Mouse (Mus musculus): ENCODE results near the gene Trio. TPM values are rescaled to one million over a fixed set of nuclear protein-coding genes. Genes with fewer than 3 reads are reported as not detected.

The Trio gene
- polyA plus RNA-seq, 1 experiment from 2014 or later: 28.8 TPM

DNA sequence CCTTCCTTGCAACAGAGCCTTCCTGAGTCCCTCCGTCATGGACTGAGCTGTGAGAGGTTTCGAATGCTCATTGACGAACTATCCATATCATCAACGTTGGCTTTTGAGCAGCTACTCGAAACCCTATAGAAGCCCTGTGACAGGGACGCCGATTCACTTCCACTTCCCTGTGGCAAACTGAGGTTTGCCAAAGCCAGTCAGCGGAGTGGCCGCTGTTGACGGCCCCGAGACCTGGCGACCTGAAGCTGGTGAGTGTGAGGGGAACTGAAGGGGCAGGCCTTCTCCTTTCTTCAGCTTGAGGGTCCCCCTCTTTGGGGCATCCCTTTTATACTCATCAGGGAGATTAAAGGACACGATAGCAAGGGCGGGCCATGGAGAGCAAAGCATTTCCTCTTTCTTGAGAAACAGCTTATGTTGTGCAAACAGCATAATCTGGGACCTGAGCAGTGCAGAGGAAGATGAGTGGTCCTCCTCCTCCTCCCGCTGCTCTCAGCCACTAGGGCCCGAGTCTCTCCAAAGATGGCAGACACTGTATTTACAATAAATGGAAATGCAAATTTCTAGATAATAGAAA, 151.8 kb downstream of the Trio start:
- Histone ChIP-seq H3K4me3 (no peak overlapping the region), H3K4me1 (peaks cover 8% of the 10 kb centered on the region), H3K36me3 (replicated peaks) (peaks cover 90% of the 10 kb centered on the region), H3K27ac (replicated peaks) (no peak overlapping the region), H3K9me3 (no peaks in the 10 kb centered on the region), H3K27me3 (replicated peaks; ENCODE audit: low read depth, poor library complexity, severe bottlenecking) (no peaks in the 10 kb centered on the region)
- DNase-seq (ENCODE audit: low spot score): no peak
- 92% methylated on average over 16 of the region's 16 CpGs for WGBS

DNA sequence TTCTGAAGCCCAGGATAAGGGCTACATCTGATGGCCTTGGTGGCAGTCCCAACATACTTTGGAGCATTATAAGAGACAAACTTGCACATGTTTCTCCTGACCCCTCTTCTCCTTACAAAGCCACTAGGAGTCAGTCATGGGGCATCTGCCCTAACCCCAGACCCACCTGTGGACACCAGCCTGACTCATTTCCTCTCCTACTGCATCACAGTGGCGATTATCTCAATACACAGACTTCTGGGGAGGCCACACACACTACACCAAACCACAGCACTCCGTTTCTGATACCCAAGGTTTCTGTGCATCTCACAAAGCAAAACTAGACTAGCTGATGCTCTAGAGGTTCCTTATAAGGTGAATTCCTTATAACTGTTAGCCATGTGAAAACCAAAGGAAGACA, 153.4 kb downstream of the Trio start:
- no peak for DNase-seq (ENCODE audit: low spot score)
- 87% methylated on average over 2 of the region's 2 CpGs for WGBS
- no peak overlapping the region for H3K4me3 ChIP-seq
- no peaks in the 10 kb centered on the region for H3K4me1 ChIP-seq
- H3K36me3 ChIP-seq (replicated peaks): peaks cover 88% of the 10 kb centered on the region
- H3K9me3 ChIP-seq: no peaks in the 10 kb centered on the region
- H3K27me3 ChIP-seq (replicated peaks; ENCODE audit: low read depth, poor library complexity, severe bottlenecking): no peaks in the 10 kb centered on the region
- H3K27ac ChIP-seq (replicated peaks): no peak overlapping the region

DNA sequence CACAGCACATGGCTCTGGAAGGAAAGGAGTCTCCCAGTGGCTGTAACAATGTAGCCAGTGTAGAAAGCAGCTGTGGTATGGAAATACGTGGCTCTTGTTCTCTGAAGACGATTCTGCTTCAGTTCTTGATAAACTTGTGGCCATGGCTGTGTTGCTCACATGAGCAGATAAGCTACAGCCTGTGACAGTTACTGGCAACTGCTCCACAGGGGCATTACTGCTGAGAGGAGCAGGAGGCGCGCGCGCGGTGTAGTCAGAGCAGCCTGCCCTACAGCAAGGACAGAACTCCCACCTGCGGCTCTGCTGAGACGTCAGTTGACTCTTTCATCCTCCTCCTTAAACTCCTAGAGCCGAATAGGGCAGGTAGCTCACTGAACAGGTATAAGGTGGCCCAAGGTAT, 153.9 kb downstream of the Trio start:
- no peak for DNase-seq (ENCODE audit: low spot score)
- no peaks in the 10 kb centered on the region for H3K27me3 ChIP-seq (replicated peaks; ENCODE audit: low read depth, poor library complexity, severe bottlenecking)
- no peaks in the 10 kb centered on the region for H3K4me1 ChIP-seq
- no peak overlapping the region for H3K4me3 ChIP-seq
- peaks cover 84% of the 10 kb centered on the region for H3K36me3 ChIP-seq (replicated peaks)
- H3K27ac ChIP-seq (replicated peaks): no peak overlapping the region
- H3K9me3 ChIP-seq: no peaks in the 10 kb centered on the region
- 92% methylated on average over 10 of the region's 10 CpGs for WGBS

DNA sequence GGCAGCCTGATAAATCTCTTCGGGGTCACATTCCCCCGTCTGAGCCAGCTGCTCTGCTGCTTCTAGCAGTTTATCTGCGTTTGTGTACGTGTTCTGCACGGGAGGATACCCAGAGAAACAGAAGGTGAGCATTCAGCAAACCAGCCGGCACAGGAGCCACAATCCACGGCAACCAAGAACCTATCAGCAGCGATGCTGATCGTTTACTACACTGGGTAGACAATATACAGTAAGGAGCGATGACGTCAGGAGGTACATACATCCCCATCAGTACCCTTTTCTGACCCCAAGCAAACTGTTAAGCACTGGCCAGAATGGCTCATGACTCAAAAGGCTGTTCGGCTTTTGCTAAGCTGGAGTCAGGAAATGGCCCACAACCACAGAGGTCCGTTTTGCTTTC, 154.4 kb downstream of the Trio start:
- 91% methylated on average over 13 of the region's 13 CpGs for WGBS
- 0 out of 2 replicates have a peak, but pooled peaks cover 3% of the 10 kb centered on the region for H3K4me1 ChIP-seq
- peaks cover 80% of the 10 kb centered on the region for H3K36me3 ChIP-seq (replicated peaks)
- no peak overlapping the region for H3K4me3 ChIP-seq
- H3K9me3 ChIP-seq: no peaks in the 10 kb centered on the region
- no peak overlapping the region for H3K27ac ChIP-seq (replicated peaks)
- no peaks in the 10 kb centered on the region for H3K27me3 ChIP-seq (replicated peaks; ENCODE audit: low read depth, poor library complexity, severe bottlenecking)
- DNase-seq (ENCODE audit: low spot score): no peak

DNA sequence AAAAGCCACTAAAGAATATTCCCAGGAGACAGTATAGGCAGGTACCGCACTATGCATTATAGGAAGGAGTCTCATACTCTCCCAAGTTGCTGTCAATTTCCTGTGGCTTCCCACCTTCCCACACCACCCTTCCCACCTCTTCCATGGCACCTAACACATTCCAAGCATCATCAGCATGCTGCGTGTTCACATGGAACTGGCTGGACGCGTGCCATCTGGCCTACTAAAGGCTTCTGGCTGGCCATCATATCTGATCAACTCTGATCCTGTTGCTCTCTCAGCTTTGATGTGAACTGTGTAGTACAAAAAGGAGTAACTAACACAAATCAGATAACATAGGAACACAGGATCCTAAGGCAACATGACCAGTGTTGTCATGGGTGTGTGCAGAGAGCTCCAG, 156.6 kb downstream of the Trio start:
- no peak overlapping the region for H3K4me3 ChIP-seq
- H3K36me3 ChIP-seq (replicated peaks): peaks cover 82% of the 10 kb centered on the region
- H3K9me3 ChIP-seq: no peaks in the 10 kb centered on the region
- DNase-seq (ENCODE audit: low spot score): no peak
- no peak overlapping the region for H3K27ac ChIP-seq (replicated peaks)
- H3K27me3 ChIP-seq (replicated peaks; ENCODE audit: low read depth, poor library complexity, severe bottlenecking): no peaks in the 10 kb centered on the region
- 0 out of 2 replicates have a peak, but pooled peaks cover 5% of the 10 kb centered on the region for H3K4me1 ChIP-seq
- 94% methylated on average over 4 of the region's 4 CpGs for WGBS

DNA sequence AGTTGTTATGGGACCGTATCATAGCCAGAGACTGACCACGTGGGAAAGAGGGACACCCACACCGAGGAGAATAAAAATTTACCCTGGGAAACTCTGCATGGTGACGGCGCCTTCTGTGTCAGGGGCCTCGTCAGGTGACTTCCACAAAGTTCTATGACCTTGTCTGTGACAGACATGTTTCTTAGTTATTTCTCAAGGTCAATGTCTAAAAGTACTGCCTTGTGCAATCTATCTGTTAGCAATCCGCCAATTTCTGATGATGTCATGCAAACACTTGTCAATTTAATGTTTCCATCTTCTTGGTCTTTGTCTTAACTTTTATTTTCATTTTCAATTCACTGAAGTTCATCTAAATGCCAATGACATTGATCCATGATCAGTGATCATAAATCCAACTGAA, 157.8 kb downstream of the Trio start:
- peaks cover 77% of the 10 kb centered on the region for H3K36me3 ChIP-seq (replicated peaks)

DNA sequence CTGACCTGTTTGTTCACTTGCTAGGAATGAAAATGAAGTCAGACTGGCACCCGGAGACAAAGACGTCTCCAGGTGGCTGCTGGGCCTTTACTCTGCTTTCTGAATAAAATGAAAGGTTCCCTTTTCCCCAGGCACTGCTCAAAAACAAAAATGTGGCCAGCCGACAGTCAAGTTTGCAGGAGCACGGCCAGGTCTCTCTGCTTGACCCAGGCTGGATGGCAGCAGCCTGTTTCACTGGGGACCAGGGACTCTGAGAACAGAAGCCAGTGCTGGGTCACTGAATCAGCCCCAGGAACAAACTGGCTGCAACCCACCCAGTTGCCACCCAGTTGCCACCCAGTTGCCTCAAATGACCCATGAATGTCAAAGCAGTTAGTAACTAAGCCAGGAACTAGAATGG, 159.2 kb downstream of the Trio start:
- H3K9me3 ChIP-seq: no peaks in the 10 kb centered on the region
- DNase-seq (ENCODE audit: low spot score): no peak
- H3K27ac ChIP-seq (replicated peaks): no peak overlapping the region
- H3K27me3 ChIP-seq (replicated peaks; ENCODE audit: low read depth, poor library complexity, severe bottlenecking): no peaks in the 10 kb centered on the region
- WGBS: 85% methylated on average over 4 of the region's 4 CpGs
- 0 out of 2 replicates have a peak, but pooled peaks cover 5% of the 10 kb centered on the region for H3K4me1 ChIP-seq
- peaks cover 72% of the 10 kb centered on the region for H3K36me3 ChIP-seq (replicated peaks)
- no peak overlapping the region for H3K4me3 ChIP-seq

More for the DNA sequence above, 157.8 kb downstream of the Trio start:
- Histone ChIP-seq H3K4me3 (no peak overlapping the region), H3K27me3 (replicated peaks; ENCODE audit: low read depth, poor library complexity, severe bottlenecking) (no peaks in the 10 kb centered on the region), H3K27ac (replicated peaks) (no peak overlapping the region), H3K9me3 (no peaks in the 10 kb centered on the region), H3K4me1 (0 out of 2 replicates have a peak, but pooled peaks cover 5% of the 10 kb centered on the region)
- DNase-seq (ENCODE audit: low spot score): no peak
- 94% methylated on average over 7 of the region's 7 CpGs for WGBS

DNA sequence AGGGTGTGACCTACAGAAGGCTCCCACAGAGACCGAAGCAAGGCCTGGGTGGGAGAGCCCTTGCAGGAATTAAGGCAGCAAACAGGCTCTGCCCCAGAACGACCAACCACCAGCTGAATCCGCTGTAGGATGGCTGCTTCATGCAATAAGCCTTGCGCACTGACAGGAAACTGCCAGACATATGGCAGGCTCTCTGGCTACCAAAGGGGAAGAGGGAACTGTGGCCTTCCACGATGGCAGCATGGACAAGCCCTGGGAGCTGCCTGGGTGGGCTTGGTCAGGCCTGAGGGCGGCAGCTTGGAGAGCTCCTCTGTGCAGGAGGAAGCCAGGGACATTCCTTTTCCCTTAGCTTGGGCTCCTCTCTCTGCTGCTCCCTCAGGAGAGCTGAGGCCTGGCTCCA, 159.6 kb downstream of the Trio start:
- Histone ChIP-seq H3K4me1 (0 out of 2 replicates have a peak, but pooled peaks cover 5% of the 10 kb centered on the region), H3K4me3 (no peak overlapping the region), H3K36me3 (replicated peaks) (peaks cover 72% of the 10 kb centered on the region), H3K9me3 (no peaks in the 10 kb centered on the region), H3K27me3 (replicated peaks; ENCODE audit: low read depth, poor library complexity, severe bottlenecking) (no peaks in the 10 kb centered on the region), H3K27ac (replicated peaks) (no peak overlapping the region)
- WGBS: 81% methylated on average over 6 of the region's 6 CpGs
- DNase-seq (ENCODE audit: low spot score): no peak

DNA sequence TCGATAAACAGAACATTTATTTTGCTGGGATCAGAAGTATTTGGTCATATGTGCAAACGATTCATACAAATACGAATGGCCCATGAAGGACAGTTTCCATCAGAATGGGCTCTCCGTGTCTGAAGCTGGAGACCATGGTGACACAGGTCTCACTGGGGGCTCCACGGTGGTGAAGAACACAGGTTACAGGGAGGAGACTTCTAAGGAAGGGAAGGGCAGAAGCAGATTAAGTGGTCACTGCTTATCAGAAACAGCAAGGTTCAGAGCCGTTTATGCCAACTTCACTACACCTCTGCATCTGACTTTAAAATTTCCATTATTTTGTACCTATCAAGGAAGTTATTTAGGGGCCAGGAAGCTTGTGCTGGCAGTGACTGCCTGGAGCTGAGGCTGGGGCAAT, 161.3 kb downstream of the Trio start:
- no peaks in the 10 kb centered on the region for H3K27me3 ChIP-seq (replicated peaks; ENCODE audit: low read depth, poor library complexity, severe bottlenecking)
- H3K36me3 ChIP-seq (replicated peaks): peaks cover 69% of the 10 kb centered on the region
- 94% methylated on average over 6 of the region's 6 CpGs for WGBS
- 0 out of 2 replicates have a peak, but pooled peaks cover 5% of the 10 kb centered on the region for H3K4me1 ChIP-seq
- H3K27ac ChIP-seq (replicated peaks): no peak overlapping the region
- DNase-seq (ENCODE audit: low spot score): no peak
- no peak overlapping the region for H3K4me3 ChIP-seq
- no peaks in the 10 kb centered on the region for H3K9me3 ChIP-seq

DNA sequence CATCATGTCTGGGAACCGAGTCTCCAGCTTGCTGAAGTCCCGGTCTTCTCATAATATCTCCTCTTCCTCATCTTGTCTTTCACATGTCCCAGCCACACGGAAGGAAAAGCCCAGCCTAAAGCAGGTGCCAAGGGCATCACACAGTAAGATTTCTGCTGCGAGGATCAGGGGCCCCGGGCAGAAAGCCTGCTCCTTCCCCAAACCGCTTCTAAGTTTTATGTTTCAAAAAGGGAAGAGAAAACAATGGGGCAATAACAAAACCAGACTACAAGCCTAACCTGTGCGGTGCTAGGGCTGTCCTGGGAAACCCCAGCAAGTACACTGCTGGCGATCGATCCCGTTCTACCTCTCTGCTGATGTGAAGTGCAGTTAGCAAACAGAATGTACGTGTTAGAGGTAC, 162.7 kb downstream of the Trio start:
- WGBS: 87% methylated on average over 11 of the region's 11 CpGs
- no peak overlapping the region for H3K27ac ChIP-seq (replicated peaks)
- H3K4me3 ChIP-seq: no peak overlapping the region
- no peaks in the 10 kb centered on the region for H3K9me3 ChIP-seq
- no peaks in the 10 kb centered on the region for H3K27me3 ChIP-seq (replicated peaks; ENCODE audit: low read depth, poor library complexity, severe bottlenecking)
- 0 out of 2 replicates have a peak, but pooled peaks cover 9% of the 10 kb centered on the region for H3K4me1 ChIP-seq
- DNase-seq (ENCODE audit: low spot score): no peak
- H3K36me3 ChIP-seq (replicated peaks): peaks cover 55% of the 10 kb centered on the region

DNA sequence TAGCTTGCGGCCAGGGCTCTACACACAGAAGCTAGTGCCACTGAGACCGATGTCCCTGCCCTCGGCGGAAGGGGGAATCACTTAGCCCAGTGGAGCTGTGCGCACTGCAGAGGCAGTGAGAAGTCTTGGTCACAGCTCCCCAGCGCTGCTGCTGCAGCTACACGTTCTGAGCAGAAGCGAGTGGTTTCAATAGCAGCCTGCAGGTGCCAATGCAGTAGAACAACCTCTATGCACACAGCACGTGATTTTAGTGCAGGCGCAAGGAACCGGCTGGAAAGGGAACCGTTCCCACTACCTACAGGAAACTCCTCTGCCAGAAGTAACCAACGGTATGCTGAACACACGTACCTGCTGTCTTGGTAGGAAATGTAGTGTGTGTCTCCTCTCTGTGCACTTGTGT, 165.2 kb downstream of the Trio start:
- Histone ChIP-seq H3K4me3 (no peak overlapping the region), H3K4me1 (peaks cover 11% of the 10 kb centered on the region), H3K27ac (replicated peaks) (no peak overlapping the region), H3K9me3 (no peaks in the 10 kb centered on the region), H3K36me3 (replicated peaks) (peaks cover 51% of the 10 kb centered on the region), H3K27me3 (replicated peaks; ENCODE audit: low read depth, poor library complexity, severe bottlenecking) (no peaks in the 10 kb centered on the region)
- WGBS: 93% methylated on average over 14 of the region's 14 CpGs
- DNase-seq (ENCODE audit: low spot score): no peak

DNA sequence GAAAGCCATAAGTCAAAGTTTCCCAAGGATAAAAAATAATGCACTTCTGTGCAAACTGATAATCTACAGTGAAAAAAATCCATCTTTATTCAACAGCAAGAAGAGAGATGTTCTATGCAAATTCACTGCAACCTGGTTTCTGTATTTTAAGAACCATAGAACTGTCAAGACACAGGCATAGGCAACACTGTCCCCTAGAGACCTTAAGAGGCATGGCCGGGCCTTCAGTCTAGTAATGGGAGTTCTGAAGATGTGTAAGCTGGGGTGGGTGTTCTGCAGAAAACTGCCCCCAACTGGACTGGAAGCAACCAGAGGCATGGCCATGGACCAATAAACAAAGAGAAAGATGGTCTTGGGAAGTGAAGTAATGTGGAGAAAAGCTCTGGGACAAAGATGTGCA, 166.1 kb downstream of the Trio start:
- Histone ChIP-seq H3K27me3 (replicated peaks; ENCODE audit: low read depth, poor library complexity, severe bottlenecking) (no peaks in the 10 kb centered on the region), H3K4me1 (peaks cover 14% of the 10 kb centered on the region), H3K36me3 (replicated peaks) (peaks cover 51% of the 10 kb centered on the region), H3K9me3 (no peaks in the 10 kb centered on the region), H3K4me3 (no peak overlapping the region), H3K27ac (replicated peaks) (no peak overlapping the region)
- 75% methylated on average over 1 of the region's 1 CpGs for WGBS
- no peak for DNase-seq (ENCODE audit: low spot score)

DNA sequence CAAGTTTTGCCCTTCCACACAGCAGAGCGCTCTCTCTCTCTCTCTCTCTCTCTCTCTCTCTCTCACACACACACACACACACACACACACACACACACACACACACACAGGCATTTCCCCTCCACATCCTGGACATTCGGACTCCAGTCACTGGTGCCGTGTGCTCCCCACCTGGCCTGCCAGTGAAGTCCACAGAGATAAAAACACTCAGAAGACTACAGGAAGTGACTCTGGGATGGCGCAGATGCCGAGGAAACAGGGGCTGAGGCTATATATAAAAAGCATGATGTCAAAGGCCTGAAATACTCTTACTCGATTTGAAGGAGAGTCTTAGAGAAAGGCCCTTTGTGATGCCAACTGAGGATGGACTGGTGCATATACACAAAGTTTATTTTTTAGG, 166.5 kb downstream of the Trio start:
- no peak overlapping the region for H3K4me3 ChIP-seq
- no peak overlapping the region for H3K27ac ChIP-seq (replicated peaks)
- H3K36me3 ChIP-seq (replicated peaks): peaks cover 52% of the 10 kb centered on the region
- no peaks in the 10 kb centered on the region for H3K9me3 ChIP-seq
- no peaks in the 10 kb centered on the region for H3K27me3 ChIP-seq (replicated peaks; ENCODE audit: low read depth, poor library complexity, severe bottlenecking)
- no peak for DNase-seq (ENCODE audit: low spot score)
- peaks cover 14% of the 10 kb centered on the region for H3K4me1 ChIP-seq
- 69% methylated on average over 6 of the region's 6 CpGs for WGBS
